Mouse (Mus musculus) E14TG2a.4 (cell line): Measurements from ENCODE around the gene Nat10.

ENCODE experiments used
- H3K27me3 ChIP-seq: 2 replicates; pipeline ENCODE4 v1.6.1; 2014; ENCODE audit warnings: low read length, control low read depth; ENCODE audit not compliant: insufficient read depth
- H3K36me3 ChIP-seq: 2 replicates; pipeline ENCODE4 v1.6.1; 2014; ENCODE audit warnings: low read length, control low read depth; ENCODE audit not compliant: insufficient read depth
- H3K4me1 ChIP-seq: replicated peaks from 2 replicates; pipeline ENCODE4 v1.6.1; 2014; ENCODE audit warnings: low read depth, low read length, control low read depth
- H3K4me3 ChIP-seq: replicated peaks from 2 replicates; pipeline ENCODE4 v1.5.1; 2014; ENCODE audit warnings: mild to moderate bottlenecking, low read length
- H3K9me3 ChIP-seq: 2 replicates; pipeline ENCODE4 v1.6.1; 2014; ENCODE audit warnings: low read length, control low read depth
- CTCF ChIP-seq: conservative IDR thresholded peaks from 2 replicates; pipeline ENCODE4 v1.5.1; 2014; ENCODE audit warnings: low read length
- NANOG ChIP-seq: IDR thresholded peaks from 2 replicates; pipeline ENCODE4 v1.6.1; 2014; ENCODE audit warnings: borderline replicate concordance, low read length, mixed read lengths
- POU5F1 ChIP-seq: IDR thresholded peaks from 2 replicates; pipeline ENCODE4 v1.6.1; 2014; ENCODE audit warnings: low read length, borderline replicate concordance

Gene Nat10

DNA sequence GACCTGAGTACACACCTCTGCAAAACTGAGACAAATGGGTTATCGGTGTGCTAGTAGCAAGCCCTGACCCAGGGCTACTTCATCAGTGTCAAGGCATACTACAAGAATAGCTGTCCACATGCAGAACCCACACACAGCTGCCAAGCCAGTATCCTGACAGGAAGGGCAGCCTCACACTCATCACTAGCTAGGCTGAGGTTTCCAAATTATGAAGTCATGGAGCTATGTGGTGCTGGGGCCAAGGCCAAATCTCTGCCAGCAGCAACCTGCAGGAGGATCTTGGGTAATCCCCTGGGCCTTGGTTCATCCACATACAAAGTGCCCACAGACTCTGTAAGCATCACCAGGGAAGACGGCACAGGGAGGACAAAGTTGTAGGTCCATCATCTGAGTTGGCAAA, 17.5 kb downstream of the Nat10 start:
- H3K27me3 ChIP-seq = no peaks in the 10 kb centered on the region

DNA sequence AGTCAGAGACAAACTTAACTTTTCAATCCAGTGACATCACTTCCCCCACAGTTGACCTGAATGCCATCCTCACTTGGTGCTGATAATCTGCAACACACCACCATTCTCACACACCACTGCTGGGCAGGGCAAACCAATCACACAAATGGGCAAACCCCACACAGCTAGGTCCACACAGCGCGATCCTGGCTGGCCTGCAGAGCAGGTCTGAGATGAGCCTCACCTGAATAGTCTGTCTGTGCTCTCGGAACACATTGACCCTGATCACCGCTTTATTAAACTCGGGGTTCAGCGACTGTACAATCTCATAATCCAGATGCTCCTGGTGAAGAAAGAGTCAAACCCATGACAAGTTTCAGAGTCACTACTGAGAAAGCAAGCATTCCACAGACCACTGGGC, 18.2 kb downstream of the Nat10 start:
- Histone ChIP-seq H3K27me3 (no peaks in the 10 kb centered on the region), H3K9me3 (peaks cover 4% of the 10 kb centered on the region), H3K36me3 (peaks cover 94% of the 10 kb centered on the region), H3K4me3 (no peak overlapping the region), H3K4me1 (peaks cover 23% of the 10 kb centered on the region)
- TF ChIP-seq POU5F1 (no peak), NANOG (no peak), CTCF (no peak)

More for the DNA sequence above, 17.5 kb downstream of the Nat10 start:
- Histone ChIP-seq H3K36me3 (peaks cover 100% of the 10 kb centered on the region), H3K4me1 (peaks cover 30% of the 10 kb centered on the region), H3K9me3 (peaks cover 4% of the 10 kb centered on the region), H3K4me3 (no peak overlapping the region)
- TF ChIP-seq POU5F1 = no peak
- TF ChIP-seq NANOG = no peak
- no peak for TF ChIP-seq CTCF

DNA sequence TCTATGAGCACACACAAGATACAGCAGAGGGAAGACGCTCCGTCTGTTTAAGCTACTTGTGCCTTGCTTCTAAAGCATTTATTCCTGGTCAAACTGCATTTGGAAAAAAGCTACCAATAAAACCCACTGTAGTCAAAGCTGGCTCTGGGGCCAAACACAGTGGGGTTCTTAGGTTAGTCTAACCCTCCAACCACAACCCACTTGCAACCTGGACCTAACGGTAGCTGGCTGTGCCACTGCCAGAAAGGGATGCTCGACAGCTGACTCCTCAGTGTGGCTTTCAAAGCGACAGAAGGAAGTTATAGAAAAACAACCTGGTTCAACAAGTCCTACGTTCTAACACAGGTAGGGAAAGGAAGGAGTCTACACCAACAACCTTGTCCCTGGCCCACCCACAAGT, 29.6 kb downstream of the Nat10 start:
- no peaks in the 10 kb centered on the region for H3K27me3 ChIP-seq
- H3K36me3 ChIP-seq = peaks cover 100% of the 10 kb centered on the region
- peaks cover 76% of the 10 kb centered on the region for H3K4me1 ChIP-seq
- H3K9me3 ChIP-seq = no peaks in the 10 kb centered on the region
- TF ChIP-seq NANOG (no peak), CTCF (no peak), POU5F1 (no peak)
- no peak overlapping the region for H3K4me3 ChIP-seq

DNA sequence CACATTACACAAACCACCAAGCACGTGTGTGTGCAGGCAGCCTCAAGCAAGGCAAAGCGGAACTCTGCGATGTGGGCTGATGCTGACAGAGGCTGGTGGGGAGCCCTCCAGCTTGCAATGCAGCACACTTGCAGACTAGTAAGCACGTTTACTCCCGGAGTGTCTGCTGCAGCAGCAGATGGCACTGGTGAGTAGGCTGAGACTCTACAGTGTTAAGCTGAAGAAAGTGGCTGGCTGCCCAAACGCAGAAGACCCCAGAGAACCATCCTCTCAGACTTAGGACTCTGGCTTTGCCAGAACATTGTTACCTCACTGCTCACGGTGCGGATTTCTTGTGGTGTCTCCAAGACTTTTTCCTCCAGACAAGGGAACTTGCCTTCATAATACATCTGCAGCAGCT, 30.1 kb downstream of the Nat10 start:
- no peak overlapping the region for H3K4me3 ChIP-seq
- H3K9me3 ChIP-seq = no peaks in the 10 kb centered on the region
- no peak for TF ChIP-seq POU5F1
- no peak for TF ChIP-seq CTCF
- TF ChIP-seq NANOG = no peak
- peaks cover 100% of the 10 kb centered on the region for H3K36me3 ChIP-seq
- no peaks in the 10 kb centered on the region for H3K27me3 ChIP-seq
- H3K4me1 ChIP-seq = peaks cover 76% of the 10 kb centered on the region

DNA sequence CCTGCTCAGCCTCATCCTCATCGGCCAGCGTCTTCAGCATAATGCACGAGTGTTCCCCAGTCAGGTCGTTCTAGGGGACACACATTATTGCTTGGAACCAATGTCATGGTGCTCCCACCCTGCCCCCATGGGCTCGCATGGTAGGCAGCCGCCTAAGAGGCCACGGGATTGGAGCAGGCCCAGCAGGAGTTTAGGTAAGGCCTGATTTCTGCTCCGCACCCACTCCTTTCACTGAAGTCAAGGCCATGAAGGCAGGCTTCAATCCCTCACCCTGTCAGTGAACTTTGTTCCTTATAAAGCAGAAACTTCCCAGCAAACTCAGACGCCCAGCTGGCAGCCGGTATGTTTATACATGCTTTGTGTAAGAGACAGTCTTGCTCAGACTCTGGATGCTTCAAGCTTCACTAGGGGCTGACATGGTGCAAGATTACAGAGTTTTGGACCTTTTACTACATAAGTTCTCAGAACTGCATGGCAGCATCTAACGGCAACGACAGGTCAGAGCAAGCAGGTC, 33.0 kb downstream of the Nat10 start:
- TF ChIP-seq CTCF (no peak), NANOG (no peak), POU5F1 (no peak)
- Histone ChIP-seq H3K27me3 (no peaks in the 10 kb centered on the region), H3K9me3 (no peaks in the 10 kb centered on the region), H3K4me3 (no peak overlapping the region), H3K4me1 (peaks cover 68% of the 10 kb centered on the region), H3K36me3 (peaks cover 100% of the 10 kb centered on the region)

DNA sequence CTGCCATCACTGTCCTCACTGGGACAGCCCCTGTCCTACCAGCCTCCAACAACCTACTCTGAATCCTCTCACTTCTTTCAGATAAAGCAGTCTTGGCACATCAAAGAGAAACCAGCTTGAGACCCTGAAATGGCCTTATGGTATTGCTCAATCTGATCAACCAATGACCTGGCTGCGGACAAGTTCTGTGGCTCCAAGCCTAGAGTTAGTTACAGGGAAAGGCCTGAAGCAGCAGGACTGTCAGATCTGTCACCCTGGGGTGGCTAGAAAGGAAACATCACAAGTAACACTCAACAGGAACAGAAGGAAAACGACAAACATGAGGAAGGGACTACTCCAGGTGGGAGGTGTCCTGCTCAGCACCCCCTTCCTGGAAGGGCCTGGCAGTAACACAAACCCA, 36.5 kb downstream of the Nat10 start:
- Histone ChIP-seq H3K36me3 (peaks cover 97% of the 10 kb centered on the region), H3K9me3 (no peaks in the 10 kb centered on the region), H3K4me1 (peaks cover 46% of the 10 kb centered on the region), H3K4me3 (no peak overlapping the region), H3K27me3 (no peaks in the 10 kb centered on the region)
- TF ChIP-seq POU5F1 (no peak), CTCF (no peak), NANOG (no peak)

DNA sequence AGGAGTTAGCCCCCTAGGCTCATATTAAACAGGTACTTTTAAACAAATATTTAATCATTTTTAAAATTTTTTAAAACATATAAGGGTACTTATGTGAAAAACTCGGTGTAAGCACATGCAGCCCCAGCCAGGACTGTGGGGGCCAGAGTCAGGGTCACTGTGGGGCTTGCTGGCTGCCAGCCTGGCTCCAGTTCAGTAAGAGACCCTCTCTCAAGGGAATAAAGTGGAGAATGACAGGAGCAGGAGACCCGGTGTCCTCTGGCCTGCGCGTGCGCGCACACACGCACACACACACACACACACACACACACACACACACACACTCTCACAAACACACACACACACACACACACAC, 41.8 kb downstream of the Nat10 start:
- Histone ChIP-seq H3K4me3 (no peak overlapping the region), H3K27me3 (no peaks in the 10 kb centered on the region), H3K4me1 (peaks cover 24% of the 10 kb centered on the region), H3K9me3 (no peaks in the 10 kb centered on the region), H3K36me3 (peaks cover 82% of the 10 kb centered on the region)
- TF ChIP-seq POU5F1 = no peak

DNA sequence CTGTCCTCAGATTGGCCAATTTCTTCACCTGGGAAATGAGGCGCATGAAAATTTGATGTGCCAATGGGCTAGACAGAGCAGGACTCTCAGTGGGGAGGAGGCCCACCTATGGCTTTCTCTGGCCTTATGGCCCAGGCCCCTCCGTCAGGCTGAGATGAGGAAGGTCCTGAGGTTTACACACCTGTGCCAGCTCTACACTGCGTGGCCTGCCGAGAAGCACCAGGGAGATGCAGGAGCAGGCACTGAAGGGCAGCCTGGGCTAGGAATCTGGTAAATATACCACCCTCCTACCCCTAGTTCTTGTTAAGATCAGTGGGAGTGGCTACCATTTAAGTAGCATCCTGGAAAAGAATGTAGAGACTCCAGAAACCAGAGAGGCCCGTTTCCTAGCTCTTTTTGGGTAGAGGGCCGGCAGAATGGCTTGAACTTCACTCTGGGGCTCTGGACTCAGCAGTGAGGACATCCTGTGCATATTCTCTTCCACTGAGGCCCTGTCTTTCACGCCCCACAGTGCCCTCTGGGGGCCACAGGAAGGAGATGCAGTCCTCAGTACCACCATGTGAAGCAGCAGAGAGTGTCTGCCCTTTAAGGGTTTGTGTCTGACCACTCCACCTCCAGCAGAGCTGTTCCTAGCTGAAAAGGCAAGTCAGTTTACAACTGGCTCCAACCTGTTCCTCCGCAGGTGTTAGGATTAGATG, 42.3 kb downstream of the Nat10 start:
- Histone ChIP-seq H3K9me3 (no peaks in the 10 kb centered on the region), H3K4me3 (no peak overlapping the region), H3K27me3 (no peaks in the 10 kb centered on the region), H3K4me1 (peaks cover 24% of the 10 kb centered on the region), H3K36me3 (peaks cover 77% of the 10 kb centered on the region)
- TF ChIP-seq POU5F1 (no peak), CTCF (peak; percentile 85), NANOG (no peak)

DNA sequence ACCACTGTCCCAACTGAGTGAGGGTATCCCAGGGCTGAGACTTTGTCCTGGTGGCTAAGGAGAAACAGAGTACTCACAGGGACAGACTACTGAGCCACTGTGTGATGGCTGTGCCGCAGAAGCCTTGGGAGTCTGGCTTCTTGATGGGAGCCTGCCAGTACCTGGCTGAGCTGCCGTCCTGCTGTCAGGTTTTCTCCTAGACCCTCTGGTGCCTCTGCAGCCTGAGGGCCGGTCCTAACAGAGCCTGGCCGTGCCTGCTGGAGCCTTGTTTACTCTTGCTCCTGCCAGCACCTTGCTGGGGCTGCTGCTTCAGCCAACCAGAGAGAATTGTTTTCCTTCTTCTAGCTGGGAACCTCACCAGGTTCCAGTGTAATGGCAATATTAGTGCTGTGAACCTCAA, 46.7 kb downstream of the Nat10 start:
- H3K36me3 ChIP-seq = peaks cover 37% of the 10 kb centered on the region
- H3K9me3 ChIP-seq = no peaks in the 10 kb centered on the region
- H3K27me3 ChIP-seq = no peaks in the 10 kb centered on the region
- H3K4me3 ChIP-seq = no peak overlapping the region
- H3K4me1 ChIP-seq = peaks cover 17% of the 10 kb centered on the region
- TF ChIP-seq CTCF = no peak
- TF ChIP-seq NANOG = no peak
- TF ChIP-seq POU5F1 = no peak
